Mouse (Mus musculus): ENCODE data around the gene Slc17a7. TPM values are rescaled to one million over a fixed set of nuclear protein-coding genes. Genes with fewer than 3 reads are reported as not detected.
"Not testable (repeated sequence)": the region's sequence is repeated elsewhere in the genome, so short reads cannot be mapped to it uniquely, and the experiment has no call there.

The Slc17a7 gene
- polyA plus RNA-seq, 1 experiment from 2014 or later: 0.28 TPM

GRCm38 (mm10) chr7:45124224-45125143 lies 39.3 kb upstream of the Slc17a7 start, which contains the start of gene Rps11:
Gene Rps11, minus strand, starts transcription at chr7:45124439.
- peak within 1 kb of the TSS; percentile 90 for H3K27ac ChIP-seq (ENCODE audit: low read depth, low read length)
- no peaks in the 10 kb centered on the region for H3K9me3 ChIP-seq (ENCODE audit: control insufficient read depth, low read length)
- ATAC-seq (ENCODE audit: low FRiP score, low TSS enrichment): peak; percentile 81
- under 1% methylated on average over 59 of the region's 59 CpGs for WGBS
- peaks cover 32% of the 10 kb centered on the region for H3K4me1 ChIP-seq (ENCODE audit: control insufficient read depth, insufficient read depth, low read length)
- peaks cover 65% of the 10 kb centered on the region for H3K36me3 ChIP-seq (ENCODE audit: control insufficient read depth, insufficient read depth, low read length)
- H3K9ac ChIP-seq (ENCODE audit: low read depth, low read length): peak within 1 kb of the TSS; percentile 99
- H3K4me3 ChIP-seq (ENCODE audit: low read length): peak within 1 kb of the TSS; percentile 99
- no peaks in the 10 kb centered on the region for H3K27me3 ChIP-seq (ENCODE audit: control insufficient read depth, insufficient read depth, low read length)
- H3K4me2 ChIP-seq (replicated peaks; ENCODE audit: low read depth, low read length): peak within 1 kb of the TSS; percentile 65

- no peak overlapping the region; the same call in 1 of the 2 replicates for H3K9ac ChIP-seq (ENCODE audit: low read depth, low read length)
- no peaks in the 10 kb centered on the region for H3K9me3 ChIP-seq (ENCODE audit: control insufficient read depth, low read length)
- H3K4me2 ChIP-seq (replicated peaks; ENCODE audit: low read depth, low read length): peak overlapping the region; percentile 38; the same call in 1 of the 2 replicates
- H3K27me3 ChIP-seq (ENCODE audit: control insufficient read depth, insufficient read depth, low read length): no peaks in the 10 kb centered on the region
- H3K4me3 ChIP-seq (ENCODE audit: low read length): peak overlapping the region; percentile 99; the same call in 1 of the 2 replicates
- no peak for ATAC-seq (ENCODE audit: low FRiP score, low TSS enrichment)
- H3K27ac ChIP-seq (ENCODE audit: low read depth, low read length): peak overlapping the region; percentile 88
- H3K36me3 ChIP-seq (ENCODE audit: control insufficient read depth, insufficient read depth, low read length): peaks cover 58% of the 10 kb centered on the region
- 13% methylated on average over 7 of the region's 7 CpGs for WGBS
- peaks cover 37% of the 10 kb centered on the region for H3K4me1 ChIP-seq (ENCODE audit: control insufficient read depth, insufficient read depth, low read length)
Measured at GRCm38 (mm10) chr7:45125144-45125600, 38.6 kb upstream of the Slc17a7 start.

DNA sequence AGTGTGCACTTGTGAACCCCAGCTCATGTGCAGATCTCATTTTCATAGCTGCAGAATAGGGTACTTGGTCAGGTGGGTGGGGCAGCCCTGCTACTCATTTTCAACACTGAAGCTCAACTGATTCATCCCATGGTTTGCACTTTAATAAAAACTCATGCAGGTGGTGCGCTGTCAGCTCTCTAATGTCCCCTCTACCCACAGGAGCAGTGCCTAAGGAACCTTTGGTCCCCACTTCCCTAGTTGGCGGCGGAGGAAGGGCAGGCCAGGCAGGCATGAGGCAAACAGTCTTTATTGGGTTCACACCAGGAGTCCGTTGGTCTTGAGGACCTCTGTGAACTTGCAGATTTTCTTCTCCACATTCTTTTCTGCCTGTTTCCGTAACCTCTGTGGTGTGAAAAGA lies 38.1 kb upstream of the Slc17a7 start:
- whole genome bisulfite sequencing: 68% methylated on average over 5 of the region's 5 CpGs

GRCm38 (mm10) chr7:45126147-45126843 lies 37.5 kb upstream of the Slc17a7 start:
- Histone ChIP-seq H3K9ac (ENCODE audit: low read depth, low read length) (peak overlapping the region; percentile 100), H3K4me1 (ENCODE audit: control insufficient read depth, insufficient read depth, low read length) (peaks cover 37% of the 10 kb centered on the region)
- WGBS: 77% methylated on average over 17 of the region's 17 CpGs

More for the DNA sequence above, 38.1 kb upstream of the Slc17a7 start:
- H3K4me3 ChIP-seq (ENCODE audit: low read length); H3K27me3 ChIP-seq (ENCODE audit: control insufficient read depth, insufficient read depth, low read length); ATAC-seq (ENCODE audit: low FRiP score, low TSS enrichment); H3K9ac ChIP-seq (ENCODE audit: low read depth, low read length); H3K9me3 ChIP-seq (ENCODE audit: control insufficient read depth, low read length): not testable (repeated sequence)
- H3K4me1 ChIP-seq (ENCODE audit: control insufficient read depth, insufficient read depth, low read length): peaks cover 37% of the 10 kb centered on the region
- H3K27ac ChIP-seq (ENCODE audit: low read depth, low read length): peak overlapping the region; percentile 88; the same call in 1 of the 2 replicates
- peak overlapping the region; percentile 19; the same call in 1 of the 2 replicates for H3K4me2 ChIP-seq (replicated peaks; ENCODE audit: low read depth, low read length)
- peaks cover 53% of the 10 kb centered on the region for H3K36me3 ChIP-seq (ENCODE audit: control insufficient read depth, insufficient read depth, low read length)

DNA sequence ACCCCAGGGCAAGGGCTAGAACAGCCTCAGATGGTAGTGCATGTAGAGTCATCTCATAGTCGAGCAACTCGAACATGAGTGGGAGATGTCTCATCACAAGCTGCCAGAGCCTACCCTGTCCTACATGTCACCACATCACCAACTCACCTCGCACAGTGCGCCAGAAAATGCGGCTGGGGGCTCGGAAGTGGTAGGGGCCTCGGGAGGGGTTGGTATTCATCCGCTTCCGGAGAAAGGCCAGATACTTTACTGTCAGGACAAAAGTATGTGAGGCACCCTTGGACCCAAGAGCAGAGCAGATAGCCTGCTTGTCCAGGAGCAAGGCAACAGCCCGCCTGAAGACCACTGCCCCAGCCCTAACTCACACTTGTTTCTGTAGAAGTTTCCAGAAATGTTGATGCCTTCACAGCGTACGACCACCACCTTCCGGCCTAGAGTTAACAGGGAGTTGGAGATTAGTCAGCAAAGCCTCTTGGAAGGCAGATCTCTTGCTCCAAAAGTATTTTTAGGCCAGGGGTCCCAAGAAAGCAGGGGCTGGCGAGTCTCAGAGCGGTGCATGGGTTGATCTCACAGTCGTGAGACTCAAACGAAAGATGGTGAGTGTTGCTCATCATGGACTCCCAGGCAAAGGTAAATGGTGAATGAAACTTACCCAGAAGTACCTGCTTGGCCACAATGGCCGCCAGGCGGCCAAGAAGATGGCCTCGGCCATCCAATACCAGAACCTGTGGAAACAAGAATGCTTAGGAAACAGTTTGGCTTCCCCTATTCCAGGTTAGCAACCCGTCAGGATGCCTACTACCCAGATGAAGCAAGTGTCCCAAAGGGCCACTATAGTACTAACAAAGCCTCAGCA lies 36.7 kb upstream of the Slc17a7 start:
- Histone ChIP-seq H3K9ac (ENCODE audit: low read depth, low read length) (peak overlapping the region; percentile 100), H3K36me3 (ENCODE audit: control insufficient read depth, insufficient read depth, low read length) (peaks cover 39% of the 10 kb centered on the region), H3K27me3 (ENCODE audit: control insufficient read depth, insufficient read depth, low read length) (no peaks in the 10 kb centered on the region), H3K4me1 (ENCODE audit: control insufficient read depth, insufficient read depth, low read length) (peaks cover 35% of the 10 kb centered on the region), H3K4me3 (ENCODE audit: low read length) (peak overlapping the region; percentile 99), H3K9me3 (ENCODE audit: control insufficient read depth, low read length) (no peaks in the 10 kb centered on the region), H3K27ac (ENCODE audit: low read depth, low read length) (peak overlapping the region; percentile 95), H3K4me2 (replicated peaks; ENCODE audit: low read depth, low read length) (peak overlapping the region; percentile 94)
- WGBS: 39% methylated on average over 21 of the region's 21 CpGs
- no peak for ATAC-seq (ENCODE audit: low FRiP score, low TSS enrichment)

More at GRCm38 (mm10) chr7:45126147-45126843, 37.5 kb upstream of the Slc17a7 start:
- Histone ChIP-seq H3K27ac (ENCODE audit: low read depth, low read length) (peak overlapping the region; percentile 95), H3K4me3 (ENCODE audit: low read length) (peak overlapping the region; percentile 99), H3K36me3 (ENCODE audit: control insufficient read depth, insufficient read depth, low read length) (peaks cover 47% of the 10 kb centered on the region), H3K27me3 (ENCODE audit: control insufficient read depth, insufficient read depth, low read length) (no peaks in the 10 kb centered on the region), H3K9me3 (ENCODE audit: control insufficient read depth, low read length) (no peaks in the 10 kb centered on the region), H3K4me2 (replicated peaks; ENCODE audit: low read depth, low read length) (peak overlapping the region; percentile 94)
- no peak for ATAC-seq (ENCODE audit: low FRiP score, low TSS enrichment)

DNA sequence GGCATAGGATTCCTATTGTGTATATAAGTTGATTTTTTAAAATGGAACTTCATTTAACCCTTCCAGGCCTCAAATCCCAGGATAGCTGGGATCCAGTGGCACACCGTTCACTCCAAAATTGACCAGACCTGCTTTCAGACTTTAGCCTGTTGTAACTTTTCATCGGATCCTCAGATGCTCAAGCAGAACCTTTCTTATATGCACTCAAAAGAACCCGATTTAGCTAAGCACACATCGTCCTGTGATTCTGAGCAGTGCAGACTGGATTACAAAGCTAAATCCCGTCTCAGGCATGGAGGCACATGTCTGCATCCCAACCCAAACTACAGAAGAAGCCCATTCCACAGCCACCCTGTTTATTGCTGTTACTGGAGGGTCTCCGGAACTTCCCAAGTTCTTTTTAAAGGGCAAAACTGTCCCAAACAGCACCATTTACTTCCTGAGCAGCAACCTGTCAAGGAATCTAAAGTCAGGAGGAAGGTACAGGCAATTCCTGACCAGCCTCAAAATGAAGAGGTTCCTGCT lies 36.0 kb upstream of the Slc17a7 start:
- peak overlapping the region; percentile 99 for H3K4me3 ChIP-seq (ENCODE audit: low read length)
- no peaks in the 10 kb centered on the region for H3K27me3 ChIP-seq (ENCODE audit: control insufficient read depth, insufficient read depth, low read length)
- peaks cover 32% of the 10 kb centered on the region for H3K36me3 ChIP-seq (ENCODE audit: control insufficient read depth, insufficient read depth, low read length)
- ATAC-seq (ENCODE audit: low FRiP score, low TSS enrichment): no peak
- peak overlapping the region; percentile 95 for H3K27ac ChIP-seq (ENCODE audit: low read depth, low read length)
- under 1% methylated on average over 6 of the region's 6 CpGs for WGBS
- H3K9ac ChIP-seq (ENCODE audit: low read depth, low read length): peak overlapping the region; percentile 100
- peak overlapping the region; percentile 94 for H3K4me2 ChIP-seq (replicated peaks; ENCODE audit: low read depth, low read length)
- H3K9me3 ChIP-seq (ENCODE audit: control insufficient read depth, low read length): no peaks in the 10 kb centered on the region
- H3K4me1 ChIP-seq (ENCODE audit: control insufficient read depth, insufficient read depth, low read length): peaks cover 28% of the 10 kb centered on the region

- Histone ChIP-seq H3K4me2 (replicated peaks; ENCODE audit: low read depth, low read length) (peak within 1 kb of the TSS; percentile 94), H3K27me3 (ENCODE audit: control insufficient read depth, insufficient read depth, low read length) (no peaks in the 10 kb centered on the region), H3K4me3 (ENCODE audit: low read length) (peak within 1 kb of the TSS; percentile 99), H3K9me3 (ENCODE audit: control insufficient read depth, low read length) (no peaks in the 10 kb centered on the region), H3K9ac (ENCODE audit: low read depth, low read length) (peak within 1 kb of the TSS; percentile 100), H3K27ac (ENCODE audit: low read depth, low read length) (peak within 1 kb of the TSS; percentile 95), H3K36me3 (ENCODE audit: control insufficient read depth, insufficient read depth, low read length) (peaks cover 27% of the 10 kb centered on the region), H3K4me1 (ENCODE audit: control insufficient read depth, insufficient read depth, low read length) (peaks cover 22% of the 10 kb centered on the region)
- ATAC-seq (ENCODE audit: low FRiP score, low TSS enrichment): peak; percentile 95
- 0% methylated on average over 48 of the region's 48 CpGs for WGBS
Measured at GRCm38 (mm10) chr7:45128624-45129246, 35.0 kb upstream of the Slc17a7 start, which contains the start of gene Rpl13a. Gene Rpl13a, minus strand, starts transcription at chr7:45128761.
